Mouse (Mus musculus): ENCODE results near the gene Pdzd7. TPM values are rescaled to one million over a fixed set of nuclear protein-coding genes. Genes with fewer than 3 reads are reported as not detected.

The Pdzd7 gene
- polyA plus RNA-seq, 1 experiment from 2014 or later, result not detected

GRCm38 (mm10) chr19:45075323-45076035, 30.0 kb upstream of the Pdzd7 start:
- H3K4me1 ChIP-seq (replicated peaks), result peaks cover 77% of the 10 kb centered on the region
- peaks cover 54% of the 10 kb centered on the region for H3K27me3 ChIP-seq
- H3K36me3 ChIP-seq, result no peaks in the 10 kb centered on the region
- peak; percentile 65 for ATAC-seq (ENCODE audit: low read depth)
- H3K9me3 ChIP-seq (replicated peaks), result no peaks in the 10 kb centered on the region
- peak overlapping the region; percentile 97 for H3K4me2 ChIP-seq
- H3K9ac ChIP-seq, result peak overlapping the region; percentile 91
- peak overlapping the region; percentile 77 for H3K4me3 ChIP-seq (replicated peaks)
- WGBS (ENCODE audit: insufficient replicate concordance), result 2% methylated on average over 32 of the region's 32 CpGs
- no peak for DNase-seq
- H3K27ac ChIP-seq, result peak overlapping the region; percentile 92

- peak; percentile 44 for DNase-seq
- H3K36me3 ChIP-seq, result no peaks in the 10 kb centered on the region
- H3K27ac ChIP-seq, result peak within 1 kb of the TSS; percentile 92
- ATAC-seq (ENCODE audit: low read depth), result peak; percentile 88
- H3K9me3 ChIP-seq (replicated peaks), result no peaks in the 10 kb centered on the region
- H3K4me3 ChIP-seq (replicated peaks), result peak within 1 kb of the TSS; percentile 77
- under 1% methylated on average over 45 of the region's 45 CpGs for WGBS (ENCODE audit: insufficient replicate concordance)
- H3K4me2 ChIP-seq, result peak within 1 kb of the TSS; percentile 97
- peak within 1 kb of the TSS; percentile 91 for H3K9ac ChIP-seq
- peaks cover 71% of the 10 kb centered on the region for H3K4me1 ChIP-seq (replicated peaks)
- peaks cover 47% of the 10 kb centered on the region for H3K27me3 ChIP-seq
These were observed 29.2 kb upstream of the Pdzd7 start, which contains the start of gene Kazald1 for GRCm38 (mm10) chr19:45074580-45075322. TSS of gene Kazald1 (plus strand) at chr19:45075241.

GRCm38 (mm10) chr19:45073871-45074542, 28.5 kb upstream of the Pdzd7 start:
- DNase-seq, result peak; percentile 77
- 6% methylated on average over 20 of the region's 20 CpGs for WGBS (ENCODE audit: insufficient replicate concordance)
- H3K4me3 ChIP-seq (replicated peaks), result peak overlapping the region; percentile 77

GRCm38 (mm10) chr19:45067758-45068510, 22.4 kb upstream of the Pdzd7 start:
- no peak overlapping the region for H3K4me2 ChIP-seq
- no peak overlapping the region for H3K27ac ChIP-seq
- H3K4me3 ChIP-seq (replicated peaks), result no peak overlapping the region
- peaks cover 40% of the 10 kb centered on the region for H3K27me3 ChIP-seq
- no peak overlapping the region for H3K9ac ChIP-seq
- no peak for DNase-seq
- WGBS (ENCODE audit: insufficient replicate concordance), result 50% methylated on average over 7 of the region's 7 CpGs
- peaks cover 52% of the 10 kb centered on the region for H3K4me1 ChIP-seq (replicated peaks)
- no peaks in the 10 kb centered on the region for H3K36me3 ChIP-seq
- no peaks in the 10 kb centered on the region for H3K9me3 ChIP-seq (replicated peaks)
- ATAC-seq (ENCODE audit: low read depth), result 0 out of 2 replicates have a peak, but pooled peaks have one; percentile 37

More at GRCm38 (mm10) chr19:45073871-45074542, 28.5 kb upstream of the Pdzd7 start:
- Histone ChIP-seq H3K4me1 (replicated peaks) (peaks cover 64% of the 10 kb centered on the region), H3K9ac (peak overlapping the region; percentile 91), H3K4me2 (peak overlapping the region; percentile 97), H3K27ac (peak overlapping the region; percentile 92), H3K36me3 (no peaks in the 10 kb centered on the region), H3K9me3 (replicated peaks) (no peaks in the 10 kb centered on the region), H3K27me3 (peaks cover 39% of the 10 kb centered on the region)
- peak; percentile 56 for ATAC-seq (ENCODE audit: low read depth)

GRCm38 (mm10) chr19:45067170-45067569, 21.7 kb upstream of the Pdzd7 start:
- Histone ChIP-seq H3K4me2 (no peak overlapping the region), H3K9me3 (replicated peaks) (no peaks in the 10 kb centered on the region), H3K9ac (no peak overlapping the region), H3K27me3 (peaks cover 40% of the 10 kb centered on the region), H3K27ac (no peak overlapping the region), H3K36me3 (no peaks in the 10 kb centered on the region), H3K4me1 (replicated peaks) (peaks cover 53% of the 10 kb centered on the region), H3K4me3 (replicated peaks) (no peak overlapping the region)
- whole genome bisulfite sequencing (ENCODE audit: insufficient replicate concordance), result 56% methylated on average over 17 of the region's 17 CpGs
- no peak for DNase-seq
- ATAC-seq (ENCODE audit: low read depth), result no peak

GRCm38 (mm10) chr19:45065226-45065625, 19.7 kb upstream of the Pdzd7 start:
- Histone ChIP-seq H3K4me1 (replicated peaks) (peaks cover 43% of the 10 kb centered on the region), H3K27ac (no peak overlapping the region), H3K9me3 (replicated peaks) (no peaks in the 10 kb centered on the region), H3K9ac (no peak overlapping the region), H3K27me3 (peaks cover 40% of the 10 kb centered on the region), H3K4me2 (no peak overlapping the region), H3K36me3 (no peaks in the 10 kb centered on the region), H3K4me3 (replicated peaks) (no peak overlapping the region)
- WGBS (ENCODE audit: insufficient replicate concordance), result 23% methylated on average over 21 of the region's 21 CpGs
- DNase-seq (no peak), ATAC-seq (ENCODE audit: low read depth) (no peak)

GRCm38 (mm10) chr19:45063565-45064292, 18.2 kb upstream of the Pdzd7 start:
- peak; percentile 36 for DNase-seq
- WGBS (ENCODE audit: insufficient replicate concordance), result 33% methylated on average over 20 of the region's 20 CpGs
- Histone ChIP-seq H3K9me3 (replicated peaks) (no peaks in the 10 kb centered on the region), H3K4me3 (replicated peaks) (peak overlapping the region; percentile 32), H3K27me3 (peaks cover 40% of the 10 kb centered on the region), H3K4me1 (replicated peaks) (peaks cover 54% of the 10 kb centered on the region), H3K27ac (no peak overlapping the region), H3K4me2 (peak overlapping the region; percentile 55), H3K36me3 (no peaks in the 10 kb centered on the region), H3K9ac (peak overlapping the region; percentile 56)
- peak; percentile 86 for ATAC-seq (ENCODE audit: low read depth)

- Histone ChIP-seq H3K4me3 (replicated peaks) (peak overlapping the region; percentile 74), H3K4me1 (replicated peaks) (peaks cover 57% of the 10 kb centered on the region), H3K36me3 (no peaks in the 10 kb centered on the region), H3K9ac (peak overlapping the region; percentile 87), H3K4me2 (peak overlapping the region; percentile 92), H3K9me3 (replicated peaks) (no peaks in the 10 kb centered on the region), H3K27me3 (peaks cover under 1% of the 10 kb centered on the region; the same call in 1 of the 2 replicates), H3K27ac (peak overlapping the region; percentile 95)
- DNase-seq (peak; percentile 29), ATAC-seq (ENCODE audit: low read depth) (peak; percentile 63)
- under 1% methylated on average over 14 of the region's 14 CpGs for WGBS (ENCODE audit: insufficient replicate concordance)
These were observed 13.3 kb upstream of the Pdzd7 start for GRCm38 (mm10) chr19:45058841-45059240.

GRCm38 (mm10) chr19:45058113-45058839, 12.8 kb upstream of the Pdzd7 start:
- H3K9me3 ChIP-seq (replicated peaks), result no peaks in the 10 kb centered on the region
- no peaks in the 10 kb centered on the region for H3K27me3 ChIP-seq
- H3K27ac ChIP-seq, result peak overlapping the region; percentile 95
- peak overlapping the region; percentile 92 for H3K4me2 ChIP-seq
- DNase-seq (peak; percentile 78), ATAC-seq (ENCODE audit: low read depth) (peak; percentile 84)
- no peaks in the 10 kb centered on the region for H3K36me3 ChIP-seq
- H3K9ac ChIP-seq, result peak overlapping the region; percentile 87
- WGBS (ENCODE audit: insufficient replicate concordance), result under 1% methylated on average over 34 of the region's 34 CpGs
- H3K4me1 ChIP-seq (replicated peaks), result peaks cover 51% of the 10 kb centered on the region
- H3K4me3 ChIP-seq (replicated peaks), result peak overlapping the region; percentile 74

GRCm38 (mm10) chr19:45057724-45058112, 12.2 kb upstream of the Pdzd7 start:
- Histone ChIP-seq H3K4me2 (peak overlapping the region; percentile 92), H3K4me3 (replicated peaks) (peak overlapping the region; percentile 74), H3K4me1 (replicated peaks) (peaks cover 48% of the 10 kb centered on the region), H3K9ac (peak overlapping the region; percentile 87), H3K27me3 (no peaks in the 10 kb centered on the region), H3K9me3 (replicated peaks) (no peaks in the 10 kb centered on the region), H3K36me3 (no peaks in the 10 kb centered on the region), H3K27ac (peak overlapping the region; percentile 95)
- ATAC-seq (ENCODE audit: low read depth) (no peak), DNase-seq (no peak)
- WGBS (ENCODE audit: insufficient replicate concordance), result 49% methylated on average over 7 of the region's 7 CpGs

Data from liver, embryonic 13.5 days (tissue).